Mouse (Mus musculus) liver, embryonic 16.5 days (tissue): Measurements from ENCODE around the gene Ddr1. TPM values are rescaled to one million over a fixed set of nuclear protein-coding genes. Genes with fewer than 3 reads are reported as not detected.
A peak's percentile ranks its signal among the peaks of the same experiment; 100 is the strongest.
"Not testable (repeated sequence)": the region's sequence is repeated elsewhere in the genome, so short reads cannot be mapped to it uniquely, and the experiment has no call there.

Experiments
- ATAC-seq: fragments of 200-750 bp; cut with Nextera tagmentation; 2 replicates; pipeline ENCODE4 v1.8.0; 2017; ENCODE audit warnings: low read depth, mild to moderate bottlenecking, moderate number of reproducible peaks, moderate library complexity
- H3K27ac ChIP-seq: fragments of 300-500 bp; sonication (generic); 2 replicates; pipeline ENCODE4 v1.5.1; 2014; ENCODE audit warnings: mild to moderate bottlenecking, low read length
- H3K27me3 ChIP-seq: fragments of 300-500 bp; sonication (generic); 2 replicates; pipeline ENCODE4 v1.6.1; 2014; ENCODE audit warnings: low read depth, low read length, mixed read lengths; ENCODE audit not compliant: control insufficient read depth, insufficient read depth
- H3K36me3 ChIP-seq: fragments of 300-500 bp; sonication (generic); 2 replicates; pipeline ENCODE4 v1.6.1; 2014; ENCODE audit warnings: mild to moderate bottlenecking; ENCODE audit not compliant: control insufficient read depth, insufficient read depth
- H3K4me1 ChIP-seq: fragments of 300-500 bp; sonication (generic); 2 replicates; pipeline ENCODE4 v1.6.1; 2014; ENCODE audit warnings: low read depth, low read length, mixed read lengths; ENCODE audit not compliant: control insufficient read depth
- H3K4me2 ChIP-seq: fragments of 300-500 bp; sonication (generic); 2 replicates; pipeline ENCODE4 v1.6.1; 2014; ENCODE audit warnings: low read depth, low read length, mixed read lengths
- H3K4me3 ChIP-seq: fragments of 300-500 bp; sonication (generic); 2 replicates; pipeline ENCODE4 v1.5.1; 2014; ENCODE audit warnings: low read depth, mild to moderate bottlenecking, low read length
- H3K9ac ChIP-seq: fragments of 300-500 bp; sonication (generic); 2 replicates; pipeline ENCODE4 v1.6.1; 2014; ENCODE audit warnings: low read depth, low read length
- H3K9me3 ChIP-seq: fragments of 300-500 bp; sonication (generic); replicated peaks from 2 replicates; pipeline ENCODE4 v1.6.1; 2016; ENCODE audit warnings: low read length; ENCODE audit not compliant: control insufficient read depth
- WGBS: fragments of 180-500 bp; shearing (Covaris S2); extraction: QIAGEN DNeasy Blood & Tissue Kit; methylation state at CpG from one replicate; pipeline ENCODE4 v1.1.7; 2014; ENCODE audit not compliant: insufficient replicate concordance; 5-methylcytosine and 5-hydroxymethylcytosine counted together
- polyA plus RNA-seq: library from polyadenylated mRNA; unstranded; fragments of >200 nt; fragmentation: Nextera tagmentation; extraction: Ambion mirVana; gene quantifications from 2 replicates; pipeline ENCODE4 v1.2.1, GENCODE M21; 2015

Ddr1 gene
- polyA plus RNA-seq, 1 experiment from 2014 or later, result 4.1 TPM

DNA sequence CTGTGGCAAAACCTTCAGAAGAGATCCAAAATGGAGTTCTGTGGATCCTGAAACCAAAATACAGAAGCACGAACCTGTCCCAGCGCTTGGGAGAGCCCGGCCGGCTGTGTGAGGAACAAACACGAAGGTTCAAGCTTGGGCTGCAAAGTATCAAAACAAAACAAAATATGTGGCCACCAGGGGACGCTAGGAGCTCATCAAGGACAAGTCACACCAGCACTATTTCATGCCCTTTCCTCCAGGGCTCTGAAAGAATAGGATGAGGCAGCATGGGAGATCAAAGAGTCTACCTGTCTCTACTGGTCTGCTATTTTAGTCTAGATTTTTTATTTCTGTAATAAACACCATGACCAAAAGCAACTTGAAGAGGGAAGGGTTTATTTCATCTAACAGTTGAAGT lies 35.3 kb upstream of the Ddr1 start:
- 4% methylated on average over 6 of the region's 6 CpGs for WGBS
- H3K4me1 ChIP-seq, result peaks cover 71% of the 10 kb centered on the region
- H3K4me2 ChIP-seq, result peak overlapping the region; percentile 33; the same call in 1 of the 2 replicates
- ATAC-seq, result no peak
- H3K9me3 ChIP-seq, result no peaks in the 10 kb centered on the region
- no peaks in the 10 kb centered on the region for H3K27me3 ChIP-seq
- peak overlapping the region; percentile 50 for H3K9ac ChIP-seq
- peak overlapping the region; percentile 99; the same call in 1 of the 2 replicates for H3K27ac ChIP-seq
- H3K4me3 ChIP-seq, result no peak overlapping the region
- H3K36me3 ChIP-seq, result no peaks in the 10 kb centered on the region

DNA sequence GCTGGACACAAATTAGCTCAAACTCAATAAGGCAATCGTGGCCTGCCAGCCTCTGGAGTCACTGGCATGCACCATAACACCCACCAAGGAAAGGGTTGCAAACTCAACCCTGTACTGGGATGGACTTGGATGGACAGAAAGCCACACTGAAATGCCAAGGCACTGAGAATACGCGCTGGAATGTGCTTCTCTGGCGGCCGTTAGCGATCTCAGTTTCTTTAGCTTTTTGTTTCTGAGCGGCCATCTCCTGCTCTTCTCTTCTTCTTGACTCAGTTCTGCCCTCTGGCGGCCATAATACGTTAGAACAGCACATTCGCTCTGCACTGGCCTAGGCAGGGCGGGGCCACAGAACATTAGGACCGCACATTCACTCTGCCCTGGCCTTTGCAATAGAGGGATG lies 33.3 kb upstream of the Ddr1 start:
- H3K9me3 ChIP-seq, result no peaks in the 10 kb centered on the region
- H3K27ac ChIP-seq, result no peak overlapping the region
- no peak overlapping the region for H3K4me3 ChIP-seq
- peak overlapping the region; percentile 9; the same call in 1 of the 2 replicates for H3K9ac ChIP-seq
- no peaks in the 10 kb centered on the region for H3K27me3 ChIP-seq
- peak; percentile 19; the same call in 1 of the 2 replicates for ATAC-seq
- WGBS, result 10% methylated on average over 12 of the region's 12 CpGs
- no peak overlapping the region for H3K4me2 ChIP-seq
- H3K4me1 ChIP-seq, result peaks cover 60% of the 10 kb centered on the region
- H3K36me3 ChIP-seq, result no peaks in the 10 kb centered on the region

DNA sequence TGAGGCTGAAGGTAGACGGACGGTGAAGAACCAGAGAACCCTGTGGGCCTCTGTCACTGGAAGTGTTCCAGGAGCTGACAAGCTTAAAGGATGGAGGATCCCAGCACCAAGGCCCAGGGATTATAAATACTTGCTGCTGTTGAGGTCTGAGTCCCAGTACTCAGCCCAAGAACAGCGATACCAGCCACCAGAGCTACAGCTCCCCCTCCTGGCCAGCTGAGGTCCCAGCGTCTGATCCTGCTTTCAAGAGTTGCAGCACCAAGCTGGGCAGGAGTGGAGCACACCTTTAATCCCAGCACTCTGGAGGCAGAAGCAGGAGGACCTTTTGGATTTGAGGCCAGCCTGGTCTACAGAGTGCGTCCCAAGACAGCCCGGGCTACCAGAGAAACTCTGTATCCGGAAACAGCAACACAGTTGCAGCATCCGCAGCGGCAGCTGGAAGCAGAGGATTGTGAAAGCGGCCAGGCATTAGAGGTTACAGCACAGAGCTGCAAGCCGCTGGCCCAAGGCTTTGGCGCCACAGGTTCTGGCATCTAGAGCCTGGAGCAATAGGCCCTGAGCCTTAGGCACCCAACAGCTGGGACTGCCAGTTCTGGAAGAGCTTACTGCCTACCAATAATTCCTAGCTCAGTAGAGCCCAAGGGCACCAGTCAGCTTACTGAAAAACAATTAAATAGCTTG lies 32.0 kb upstream of the Ddr1 start:
- WGBS, result 21% methylated on average over 12 of the region's 12 CpGs
- no peaks in the 10 kb centered on the region for H3K27me3 ChIP-seq
- ATAC-seq, result no peak
- no peak overlapping the region for H3K27ac ChIP-seq
- H3K4me2 ChIP-seq, result peak overlapping the region; percentile 32; the same call in 1 of the 2 replicates
- no peak overlapping the region for H3K4me3 ChIP-seq
- no peaks in the 10 kb centered on the region for H3K36me3 ChIP-seq
- H3K9me3 ChIP-seq, result no peaks in the 10 kb centered on the region
- no peak overlapping the region for H3K9ac ChIP-seq
- H3K4me1 ChIP-seq, result peaks cover 49% of the 10 kb centered on the region

DNA sequence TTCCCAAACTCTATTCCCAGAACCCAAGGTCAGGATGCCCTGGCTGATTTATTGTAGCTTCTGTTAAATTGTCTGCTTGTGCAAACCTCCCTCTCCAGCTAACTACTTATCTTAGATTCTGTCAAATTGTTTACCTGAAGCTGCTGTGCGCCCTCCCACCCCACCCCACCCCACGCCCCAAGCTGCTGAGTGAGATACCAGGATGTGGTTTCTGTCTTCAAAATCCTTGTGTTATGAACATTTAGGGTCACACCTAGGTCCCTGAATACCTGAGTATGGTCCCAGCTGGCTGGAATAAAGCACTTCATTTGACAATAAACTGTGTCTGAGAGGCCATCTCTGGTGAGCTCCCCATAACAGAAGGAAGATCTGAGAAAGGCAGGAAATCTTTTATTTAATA lies 30.1 kb upstream of the Ddr1 start:
- H3K36me3 ChIP-seq, result no peaks in the 10 kb centered on the region
- no peak overlapping the region for H3K4me3 ChIP-seq
- 15% methylated on average over 2 of the region's 2 CpGs for WGBS
- H3K27me3 ChIP-seq, result no peaks in the 10 kb centered on the region; the same call in 1 of the 2 replicates
- ATAC-seq, result no peak
- no peak overlapping the region for H3K9ac ChIP-seq
- H3K4me1 ChIP-seq, result peaks cover 30% of the 10 kb centered on the region
- H3K9me3 ChIP-seq, result no peaks in the 10 kb centered on the region
- H3K27ac ChIP-seq, result no peak overlapping the region
- no peak overlapping the region for H3K4me2 ChIP-seq

DNA sequence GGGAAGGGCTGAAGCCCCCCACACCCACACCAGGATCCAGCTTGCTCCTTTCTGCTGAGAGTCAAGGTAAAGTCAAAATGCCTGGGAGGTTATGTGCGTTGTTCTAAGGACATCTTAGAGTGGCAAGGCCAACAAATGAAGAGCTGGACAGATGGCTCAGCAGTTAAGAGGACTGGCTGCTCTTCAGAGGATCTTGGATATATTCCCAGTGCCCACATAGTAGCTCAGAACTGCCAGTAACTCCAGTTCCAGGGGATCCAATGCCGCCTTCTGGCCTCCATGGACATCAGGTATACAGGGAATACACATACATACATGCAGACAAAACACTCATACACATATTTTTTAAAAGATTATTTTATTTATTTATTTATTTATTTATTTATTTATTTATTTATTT lies 29.0 kb upstream of the Ddr1 start:
- no peaks in the 10 kb centered on the region for H3K9me3 ChIP-seq
- no peak overlapping the region for H3K9ac ChIP-seq
- H3K4me3 ChIP-seq, result no peak overlapping the region
- ATAC-seq, result no peak
- no peak overlapping the region for H3K27ac ChIP-seq
- peaks cover 26% of the 10 kb centered on the region for H3K4me1 ChIP-seq
- no peaks in the 10 kb centered on the region for H3K36me3 ChIP-seq
- 80% methylated on average over 2 of the region's 2 CpGs for WGBS
- H3K4me2 ChIP-seq, result no peak overlapping the region
- peaks cover 4% of the 10 kb centered on the region for H3K27me3 ChIP-seq

DNA sequence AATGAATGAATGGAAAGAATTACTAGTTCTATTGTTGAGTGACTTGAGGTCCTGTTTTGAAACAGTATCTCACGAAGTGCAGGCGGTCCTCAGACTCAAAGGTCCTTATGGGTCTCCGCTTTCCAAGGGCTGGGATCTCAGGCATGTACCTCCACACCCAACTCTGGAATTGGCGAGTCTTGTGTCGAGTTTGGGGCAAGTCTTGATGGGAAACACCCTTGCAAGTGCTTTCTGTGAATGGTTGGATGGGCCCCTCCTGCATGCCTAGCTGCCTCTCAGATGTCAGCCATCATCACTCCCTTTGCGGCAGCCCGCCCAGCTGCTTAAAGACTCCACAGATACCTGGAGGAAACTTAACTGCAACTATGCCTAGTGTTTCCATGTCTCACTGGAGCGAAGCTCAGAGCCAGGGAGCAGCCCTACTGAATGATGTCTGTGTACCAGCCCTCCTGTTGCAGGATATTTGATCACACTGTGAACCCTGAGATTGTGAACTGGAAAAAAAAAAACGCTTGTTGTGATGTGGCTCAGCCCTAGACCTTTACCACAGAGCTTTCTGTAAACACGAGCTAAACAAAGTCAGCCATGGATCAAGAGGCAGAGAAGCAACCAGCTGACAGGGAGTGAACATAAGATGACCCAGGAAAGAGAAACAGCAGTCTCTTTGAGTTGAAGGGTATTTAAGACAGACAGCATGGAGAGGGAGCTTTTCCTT lies 27.2 kb upstream of the Ddr1 start:
- Histone ChIP-seq H3K4me2 (no peak overlapping the region), H3K27ac (no peak overlapping the region), H3K27me3 (peaks cover 10% of the 10 kb centered on the region), H3K9me3 (no peaks in the 10 kb centered on the region), H3K4me3 (no peak overlapping the region), H3K4me1 (peaks cover 18% of the 10 kb centered on the region), H3K9ac (no peak overlapping the region), H3K36me3 (no peaks in the 10 kb centered on the region)
- no peak for ATAC-seq
- WGBS, result 51% methylated on average over 10 of the region's 10 CpGs

DNA sequence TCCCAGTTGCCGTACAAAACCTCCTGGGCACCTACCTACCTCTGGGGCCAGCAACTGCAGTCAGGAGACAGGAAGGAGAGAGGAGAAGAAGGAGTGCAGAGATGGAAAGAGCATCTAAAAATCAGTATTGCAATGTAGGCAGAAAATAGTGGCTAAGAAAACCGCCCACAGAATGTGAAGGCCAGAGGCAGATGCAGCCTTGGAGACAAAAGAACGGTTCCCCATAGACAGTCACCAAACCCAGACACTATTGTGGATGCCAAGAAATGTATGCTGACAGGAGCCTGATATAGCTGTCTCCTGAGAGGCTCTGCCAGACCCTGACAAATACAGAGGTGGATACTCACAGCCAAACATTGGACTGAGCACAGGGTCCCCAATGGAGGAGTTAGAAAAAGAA lies 25.7 kb upstream of the Ddr1 start:
- not testable (repeated sequence) for H3K36me3 ChIP-seq, H3K4me3 ChIP-seq, ATAC-seq, H3K9ac ChIP-seq, H3K4me2 ChIP-seq, H3K9me3 ChIP-seq, H3K27ac ChIP-seq, H3K27me3 ChIP-seq
- 57% methylated on average over 3 of the region's 3 CpGs for WGBS
- H3K4me1 ChIP-seq, result peaks cover 13% of the 10 kb centered on the region

DNA sequence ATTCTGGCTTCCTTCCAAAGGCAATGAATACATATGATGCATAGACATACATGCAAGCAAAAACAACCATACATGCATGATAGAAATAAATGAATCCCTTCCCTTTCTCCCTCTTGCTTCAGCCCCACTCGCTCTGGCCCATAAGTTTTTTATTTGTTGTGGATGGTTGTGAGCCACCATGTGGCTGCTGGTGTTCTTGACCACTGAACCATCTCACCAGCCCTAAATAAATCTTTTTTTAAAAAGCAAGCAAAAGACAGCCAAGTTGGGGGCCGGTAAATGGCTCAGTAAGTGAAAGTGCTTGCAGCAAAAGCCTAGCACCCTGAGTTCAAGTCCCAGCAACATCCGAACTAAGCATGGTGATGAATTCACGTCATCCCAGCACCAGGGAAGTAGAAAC lies 24.4 kb upstream of the Ddr1 start:
- H3K36me3 ChIP-seq, result no peaks in the 10 kb centered on the region
- H3K4me1 ChIP-seq, result peaks cover 3% of the 10 kb centered on the region; the same call in 1 of the 2 replicates
- no peaks in the 10 kb centered on the region for H3K9me3 ChIP-seq
- H3K27me3 ChIP-seq, result peaks cover 10% of the 10 kb centered on the region
- no peak for ATAC-seq
- WGBS, result 63% methylated on average over 4 of the region's 4 CpGs
- no peak overlapping the region for H3K4me3 ChIP-seq
- H3K4me2 ChIP-seq, result no peak overlapping the region
- H3K9ac ChIP-seq, result no peak overlapping the region
- no peak overlapping the region for H3K27ac ChIP-seq
